Mouse (Mus musculus) embryonic facial prominence, embryonic 13.5 days (tissue): ENCODE measurements around the gene Ubr7. TPM values are rescaled to one million over a fixed set of nuclear protein-coding genes. Genes with fewer than 3 reads are reported as not detected.

Source experiments
- ATAC-seq: fragments of 200-750 bp; cut with Nextera tagmentation; 2 replicates; pipeline ENCODE4 v1.8.0; 2017; ENCODE audit warnings: low read depth; ENCODE audit not compliant: insufficient number of reproducible peaks, insufficient read depth, low FRiP score, low TSS enrichment
- H3K27ac ChIP-seq: fragments of 300-500 bp; sonication (generic); 2 replicates; pipeline ENCODE4 v1.5.1; 2015; ENCODE audit warnings: moderate library complexity, mild to moderate bottlenecking, inconsistent platforms
- H3K27me3 ChIP-seq: fragments of 300-500 bp; sonication (generic); 2 replicates; pipeline ENCODE4 v1.6.1; 2015; ENCODE audit warnings: mild to moderate bottlenecking, inconsistent platforms
- H3K36me3 ChIP-seq: fragments of 300-500 bp; sonication (generic); 2 replicates; pipeline ENCODE4 v1.6.1; 2015; ENCODE audit warnings: mild to moderate bottlenecking, inconsistent platforms
- H3K4me1 ChIP-seq: fragments of 300-500 bp; sonication (generic); 2 replicates; pipeline ENCODE4 v1.6.1; 2015; ENCODE audit warnings: inconsistent platforms
- H3K4me2 ChIP-seq: fragments of 300-500 bp; sonication (generic); 2 replicates; pipeline ENCODE4 v1.6.1; 2015; ENCODE audit warnings: moderate library complexity, mild to moderate bottlenecking, inconsistent platforms
- H3K4me3 ChIP-seq: fragments of 300-500 bp; sonication (generic); 2 replicates; pipeline ENCODE4 v1.5.1; 2015; ENCODE audit warnings: mild to moderate bottlenecking, inconsistent platforms
- H3K9ac ChIP-seq: fragments of 300-500 bp; sonication (generic); 2 replicates; pipeline ENCODE4 v1.6.1; 2015; ENCODE audit warnings: mild to moderate bottlenecking, inconsistent platforms
- H3K9me3 ChIP-seq: fragments of 300-500 bp; sonication (generic); 2 replicates; pipeline ENCODE4 v1.6.1; 2016; ENCODE audit warnings: inconsistent platforms
- WGBS: fragments of 180-500 bp; shearing (Covaris S2); methylation state at CpG from one replicate; pipeline ENCODE4 v1.1.7; 2015; ENCODE audit warnings: mixed read lengths; 5-methylcytosine and 5-hydroxymethylcytosine counted together
- polyA plus RNA-seq: library from polyadenylated mRNA; unstranded; fragments of >200 nt; fragmentation: Nextera tagmentation; extraction: Ambion mirVana; gene quantifications from 2 replicates; pipeline ENCODE4 v1.2.1, GENCODE M21; 2015

Gene Ubr7
- polyA plus RNA-seq, 1 experiment from 2014 or later, result 42.1 TPM

- Histone ChIP-seq H3K4me2 (no peak overlapping the region), H3K4me1 (no peaks in the 10 kb centered on the region), H3K36me3 (peaks cover 90% of the 10 kb centered on the region), H3K27me3 (no peaks in the 10 kb centered on the region), H3K27ac (no peak overlapping the region), H3K9ac (no peak overlapping the region), H3K4me3 (no peak overlapping the region), H3K9me3 (no peaks in the 10 kb centered on the region)
- WGBS, result 90% methylated on average over 5 of the region's 5 CpGs
- ATAC-seq, result no peak
Observed at GRCm38 (mm10) chr12:102772676-102773075, 14.9 kb downstream of the Ubr7 start.

DNA sequence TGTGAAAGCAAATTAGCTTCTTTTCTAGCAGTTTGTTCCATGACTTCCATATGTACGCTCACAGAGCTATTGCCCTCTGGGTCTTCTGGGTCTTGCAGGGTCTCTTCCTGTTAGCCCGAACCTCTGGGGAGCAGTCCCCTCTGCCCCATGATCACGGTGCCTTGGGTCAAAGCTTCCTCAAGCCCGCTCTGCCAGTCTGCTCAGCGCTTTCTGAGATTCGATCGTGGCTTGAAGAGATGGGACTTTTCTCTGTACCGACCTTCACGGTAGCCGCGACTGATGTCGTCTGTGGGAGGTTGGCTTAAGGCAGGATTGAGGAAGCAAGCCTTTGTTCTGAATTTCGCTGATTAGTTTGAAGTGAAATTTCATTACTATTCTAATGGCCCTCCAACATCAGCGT, 18.3 kb downstream of the Ubr7 start:
- H3K36me3 ChIP-seq, result peaks cover 63% of the 10 kb centered on the region
- H3K4me1 ChIP-seq, result no peaks in the 10 kb centered on the region
- no peak overlapping the region for H3K4me2 ChIP-seq
- H3K9ac ChIP-seq, result no peak overlapping the region
- H3K27me3 ChIP-seq, result no peaks in the 10 kb centered on the region
- H3K9me3 ChIP-seq, result no peaks in the 10 kb centered on the region
- H3K27ac ChIP-seq, result no peak overlapping the region
- WGBS, result 90% methylated on average over 14 of the region's 14 CpGs
- H3K4me3 ChIP-seq, result no peak overlapping the region
- no peak for ATAC-seq

DNA sequence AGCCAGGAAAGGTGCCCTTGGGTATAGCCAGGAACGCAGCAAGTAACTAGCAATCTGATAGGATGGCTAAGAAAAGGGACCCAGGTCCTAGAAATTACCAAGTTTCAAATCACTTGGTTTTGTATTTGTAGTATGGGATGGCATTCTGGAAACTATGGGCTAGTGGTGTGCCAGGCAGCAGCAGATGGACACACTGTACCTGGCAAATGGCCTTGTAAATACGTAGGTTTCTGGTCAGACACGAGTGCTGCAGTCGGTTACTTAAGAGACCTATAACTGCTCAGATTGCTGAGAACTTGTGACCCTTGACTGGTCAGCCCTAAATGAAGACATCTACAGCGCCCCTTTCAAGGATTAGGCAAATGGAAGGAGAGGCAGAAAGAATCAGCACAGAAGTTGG, 20.4 kb downstream of the Ubr7 start:
- Histone ChIP-seq H3K36me3 (peaks cover 50% of the 10 kb centered on the region), H3K4me3 (no peak overlapping the region), H3K9ac (no peak overlapping the region), H3K4me1 (no peaks in the 10 kb centered on the region), H3K27ac (no peak overlapping the region), H3K27me3 (no peaks in the 10 kb centered on the region), H3K4me2 (no peak overlapping the region), H3K9me3 (no peaks in the 10 kb centered on the region)
- WGBS, result 85% methylated on average over 5 of the region's 5 CpGs
- no peak for ATAC-seq

DNA sequence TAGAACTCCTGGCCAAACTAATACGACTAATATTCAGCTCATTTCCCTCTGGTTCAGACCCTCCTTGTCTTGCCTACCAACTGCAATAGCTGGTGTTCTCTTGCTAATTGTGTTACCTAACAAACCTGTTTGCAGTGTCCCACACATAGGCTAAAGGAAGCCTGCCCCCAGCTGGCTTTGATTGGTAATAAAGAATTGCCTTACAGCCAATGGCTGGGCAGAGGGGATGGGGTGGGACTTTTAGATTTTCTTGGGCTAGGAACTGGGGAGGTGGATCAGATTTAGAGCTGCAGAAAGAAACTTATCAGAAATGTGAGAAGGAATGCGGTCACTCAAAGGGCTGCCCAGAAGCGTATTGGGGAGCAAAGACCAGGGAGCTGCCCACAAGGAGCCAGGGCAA, 21.7 kb downstream of the Ubr7 start:
- H3K4me1 ChIP-seq, result no peaks in the 10 kb centered on the region
- H3K4me2 ChIP-seq, result no peak overlapping the region
- 47% methylated on average over 3 of the region's 3 CpGs for WGBS
- peaks cover 52% of the 10 kb centered on the region for H3K36me3 ChIP-seq
- H3K27ac ChIP-seq, result no peak overlapping the region
- H3K4me3 ChIP-seq, result no peak overlapping the region
- no peak overlapping the region for H3K9ac ChIP-seq
- ATAC-seq, result no peak
- H3K9me3 ChIP-seq, result no peaks in the 10 kb centered on the region
- H3K27me3 ChIP-seq, result no peaks in the 10 kb centered on the region

DNA sequence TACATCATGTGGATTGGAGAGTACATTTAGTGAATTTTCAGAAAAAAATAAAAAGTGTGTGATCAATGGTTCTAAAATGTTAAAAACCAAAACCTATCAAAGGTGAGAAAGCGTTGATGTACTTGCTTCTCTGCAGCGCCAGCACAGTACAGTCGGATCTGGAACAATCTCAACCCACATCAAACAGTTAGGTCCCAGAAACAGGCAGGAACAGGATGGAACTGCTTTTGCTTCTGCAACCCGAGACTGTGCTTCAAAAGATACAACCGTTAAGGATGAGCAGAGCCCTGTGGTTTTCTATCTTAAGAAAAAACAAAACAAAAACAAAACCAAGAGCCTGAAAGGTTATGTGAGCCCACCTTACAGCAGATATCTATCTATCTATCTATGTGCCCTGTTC, 25.1 kb downstream of the Ubr7 start:
- no peak for ATAC-seq
- 80% methylated on average over 5 of the region's 5 CpGs for WGBS
- peaks cover 51% of the 10 kb centered on the region for H3K36me3 ChIP-seq

GRCm38 (mm10) chr12:102784899-102785592, 27.3 kb downstream of the Ubr7 start:
- 80% methylated on average over 19 of the region's 19 CpGs for WGBS
- no peak for ATAC-seq
- no peak overlapping the region for H3K27ac ChIP-seq
- no peak overlapping the region for H3K9ac ChIP-seq
- no peaks in the 10 kb centered on the region for H3K9me3 ChIP-seq
- H3K27me3 ChIP-seq, result no peaks in the 10 kb centered on the region
- no peak overlapping the region for H3K4me3 ChIP-seq
- H3K4me1 ChIP-seq, result no peaks in the 10 kb centered on the region
- H3K4me2 ChIP-seq, result no peak overlapping the region
- peaks cover 64% of the 10 kb centered on the region for H3K36me3 ChIP-seq

More for the DNA sequence above, 25.1 kb downstream of the Ubr7 start:
- Histone ChIP-seq H3K9me3 (no peaks in the 10 kb centered on the region), H3K27me3 (no peaks in the 10 kb centered on the region), H3K4me3 (no peak overlapping the region), H3K4me1 (no peaks in the 10 kb centered on the region), H3K9ac (no peak overlapping the region), H3K27ac (no peak overlapping the region), H3K4me2 (no peak overlapping the region)

DNA sequence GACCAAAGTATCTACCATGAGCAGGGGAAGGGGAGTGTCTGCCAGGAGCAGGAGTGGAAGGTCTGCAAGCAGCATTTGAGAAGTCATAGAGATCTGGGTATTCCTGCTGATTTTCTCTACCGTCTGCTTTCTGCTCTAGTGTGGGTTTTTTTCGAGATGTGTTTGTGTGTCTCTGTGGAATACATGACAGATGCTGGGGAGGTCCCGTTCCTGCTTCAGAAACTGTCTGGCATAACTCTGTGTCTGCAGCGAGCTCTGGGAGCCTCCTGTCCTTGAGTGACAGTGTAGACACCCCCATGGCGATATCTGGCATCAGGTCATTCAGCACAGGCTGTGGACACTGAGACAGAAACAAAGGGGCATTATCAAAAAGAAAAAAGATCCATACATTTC, 27.8 kb downstream of the Ubr7 start:
- no peaks in the 10 kb centered on the region for H3K4me1 ChIP-seq
- H3K27ac ChIP-seq, result no peak overlapping the region
- H3K4me2 ChIP-seq, result no peak overlapping the region
- no peak overlapping the region for H3K4me3 ChIP-seq
- H3K27me3 ChIP-seq, result no peaks in the 10 kb centered on the region
- 76% methylated on average over 5 of the region's 5 CpGs for WGBS
- H3K9ac ChIP-seq, result no peak overlapping the region
- H3K36me3 ChIP-seq, result peaks cover 70% of the 10 kb centered on the region
- ATAC-seq, result no peak
- H3K9me3 ChIP-seq, result no peaks in the 10 kb centered on the region

GRCm38 (mm10) chr12:102787927-102788326, 30.2 kb downstream of the Ubr7 start:
- H3K36me3 ChIP-seq, result peaks cover 84% of the 10 kb centered on the region
- WGBS, result 91% methylated on average over 7 of the region's 7 CpGs
- no peak overlapping the region for H3K27ac ChIP-seq
- ATAC-seq, result no peak
- no peaks in the 10 kb centered on the region for H3K9me3 ChIP-seq
- H3K4me1 ChIP-seq, result no peaks in the 10 kb centered on the region
- H3K4me2 ChIP-seq, result no peak overlapping the region
- H3K27me3 ChIP-seq, result no peaks in the 10 kb centered on the region
- H3K9ac ChIP-seq, result no peak overlapping the region
- no peak overlapping the region for H3K4me3 ChIP-seq

DNA sequence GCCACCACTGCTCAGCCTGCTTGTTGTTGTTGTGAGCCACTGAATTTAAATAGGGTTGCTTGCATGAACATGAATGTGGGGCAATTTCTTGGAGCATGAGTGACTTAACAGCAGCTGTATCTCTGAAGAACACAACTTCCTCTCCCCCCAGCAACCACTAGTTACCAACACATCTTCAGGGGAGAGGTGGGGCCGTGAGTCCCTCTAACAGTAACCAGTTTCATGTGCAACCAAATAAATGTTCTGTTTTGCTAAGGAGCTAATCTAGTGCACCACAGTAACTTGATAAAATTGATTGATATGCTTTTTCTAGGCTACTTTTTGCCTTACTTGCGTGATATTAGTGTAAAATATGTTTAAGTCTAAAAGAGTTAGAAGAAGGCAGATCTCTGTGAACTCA, 41.8 kb downstream of the Ubr7 start:
- 84% methylated on average over 2 of the region's 2 CpGs for WGBS
- Histone ChIP-seq H3K9me3 (no peaks in the 10 kb centered on the region), H3K27me3 (no peaks in the 10 kb centered on the region), H3K27ac (no peak overlapping the region), H3K4me1 (no peaks in the 10 kb centered on the region), H3K36me3 (peaks cover 31% of the 10 kb centered on the region), H3K4me2 (no peak overlapping the region), H3K9ac (no peak overlapping the region), H3K4me3 (no peak overlapping the region)
- no peak for ATAC-seq

DNA sequence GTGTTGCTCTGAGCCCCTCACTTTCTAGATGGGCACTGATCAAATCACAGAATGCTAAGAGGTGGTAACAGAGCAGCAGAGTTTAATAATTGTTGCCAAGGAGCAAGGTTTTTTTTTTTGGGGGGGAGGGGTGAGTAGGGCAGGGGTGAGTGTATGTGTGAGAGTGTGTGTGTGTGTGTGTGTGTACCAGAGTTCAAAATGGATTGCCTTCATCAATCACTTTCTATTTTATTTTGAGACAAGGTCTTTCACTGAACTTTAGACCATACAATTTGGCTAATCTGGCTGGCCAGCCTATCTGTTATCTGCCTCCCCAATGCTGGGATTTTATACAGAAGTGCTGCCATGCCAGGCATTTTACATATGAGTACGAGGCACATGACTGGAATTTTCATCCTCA, 57.1 kb downstream of the Ubr7 start:
- H3K4me2 ChIP-seq, result no peak overlapping the region
- WGBS, result 98% methylated on average over 1 of the region's 1 CpGs
- no peak overlapping the region for H3K27ac ChIP-seq
- ATAC-seq, result no peak
- H3K9ac ChIP-seq, result no peak overlapping the region
- no peaks in the 10 kb centered on the region for H3K4me1 ChIP-seq
- peaks cover 19% of the 10 kb centered on the region for H3K36me3 ChIP-seq
- no peak overlapping the region for H3K4me3 ChIP-seq
- no peaks in the 10 kb centered on the region for H3K27me3 ChIP-seq
- H3K9me3 ChIP-seq, result no peaks in the 10 kb centered on the region

- WGBS, result 86% methylated on average over 1 of the region's 1 CpGs
- no peak for ATAC-seq
- Histone ChIP-seq H3K36me3 (0 out of 2 replicates have a peak, but pooled peaks cover 3% of the 10 kb centered on the region), H3K4me2 (no peak overlapping the region), H3K9me3 (no peaks in the 10 kb centered on the region), H3K4me3 (no peak overlapping the region), H3K27ac (no peak overlapping the region), H3K27me3 (no peaks in the 10 kb centered on the region), H3K9ac (no peak overlapping the region), H3K4me1 (no peaks in the 10 kb centered on the region)
Observed at GRCm38 (mm10) chr12:102826399-102826798, 68.6 kb downstream of the Ubr7 start.

- H3K4me3 ChIP-seq, result no peak overlapping the region
- H3K27ac ChIP-seq, result no peak overlapping the region
- H3K27me3 ChIP-seq, result no peaks in the 10 kb centered on the region
- no peaks in the 10 kb centered on the region for H3K4me1 ChIP-seq
- 94% methylated on average over 1 of the region's 1 CpGs for WGBS
- H3K9ac ChIP-seq, result no peak overlapping the region
- no peaks in the 10 kb centered on the region for H3K9me3 ChIP-seq
- 0 out of 2 replicates have a peak, but pooled peaks cover 3% of the 10 kb centered on the region for H3K36me3 ChIP-seq
- H3K4me2 ChIP-seq, result no peak overlapping the region
- ATAC-seq, result no peak
Observed at GRCm38 (mm10) chr12:102827119-102827518, 69.4 kb downstream of the Ubr7 start.
